Comparison of ENCODE assay signal across 8 mouse cellular contexts in genomic region chr12:111166681-111167289, GRCm38 (mm10). TPM values are rescaled to one million over a fixed set of nuclear protein-coding genes. Genes with fewer than 3 reads are reported as not detected.
DNase-seq lines count a peak whose midpoint lies in the region; ATAC-seq lines count a peak whose summit lies in the region.

No protein-coding gene starts in this region.

- no peaks in the 10 kb centered on the region for H3K9me3 ChIP-seq in forebrain, embryonic 11.5 days (ENCODE audit: control insufficient read depth, low read length)
- H3K9me3 ChIP-seq in lung, embryonic 15.5 days: no peaks in the 10 kb centered on the region

- H3K4me1 ChIP-seq in forebrain, embryonic 11.5 days (replicated peaks; ENCODE audit: control insufficient read depth, insufficient read depth, low read length): peaks cover 20% of the 10 kb centered on the region; the same call in 1 of the 2 replicates
- H3K4me1 ChIP-seq in lung, embryonic 15.5 days: peaks cover 40% of the 10 kb centered on the region

- H3K27me3 ChIP-seq in forebrain, embryonic 11.5 days (ENCODE audit: control insufficient read depth, insufficient read depth, low read length): no peaks in the 10 kb centered on the region
- no peaks in the 10 kb centered on the region for H3K27me3 ChIP-seq in lung, embryonic 15.5 days

- no peaks in the 10 kb centered on the region for H3K36me3 ChIP-seq in forebrain, embryonic 11.5 days (ENCODE audit: control insufficient read depth, insufficient read depth, low read length)
- no peaks in the 10 kb centered on the region for H3K36me3 ChIP-seq in lung, embryonic 15.5 days

- peak overlapping the region; percentile 88 for H3K9ac ChIP-seq in forebrain, embryonic 11.5 days (ENCODE audit: low read length)
- peak overlapping the region; percentile 69 for H3K9ac ChIP-seq in lung, embryonic 15.5 days

- 0 out of 2 replicates have a peak, but pooled peaks have one; percentile 1 for ATAC-seq in forebrain, embryonic 11.5 days (replicated peaks; ENCODE audit: low FRiP score)
- ATAC-seq in lung, embryonic 15.5 days (ENCODE audit: borderline replicate concordance, extremely low read depth, low FRiP score, low TSS enrichment): peak; percentile 19

- peak; percentile 30 for DNase-seq in left cerebral cortex, postnatal 4 days
- no peak for DNase-seq in left cerebral cortex, adult 11 months (ENCODE audit: low spot score)
- peak; percentile 58 for DNase-seq in adrenal gland, postnatal 14 days
- DNase-seq in forebrain, embryonic 11.5 days (ENCODE audit: low spot score): peak; percentile 71
- DNase-seq in induced T-regulatory cell, adult 2 months (ENCODE audit: low read depth): peak; percentile 59
- peak; percentile 31 for DNase-seq in right cerebral cortex, postnatal 4 days
- no peak for DNase-seq in c-Kit-positive CD71-positive TER-119-positive erythroid progenitor cells, embryonic 14.5 days (ENCODE audit: low spot score)

- peak overlapping the region; percentile 69 for H3K4me2 ChIP-seq in forebrain, embryonic 11.5 days (ENCODE audit: low read depth, low read length, severe bottlenecking)
- peak overlapping the region; percentile 89 for H3K4me2 ChIP-seq in lung, embryonic 15.5 days

- intact Hi-C loops in left cerebral cortex, postnatal 4 days (cut with DNase I): loop anchor here (10.0 kb wide), 1 partner anchor 82 kb away; no protein-coding TSS in a partner anchor

- WGBS in forebrain, embryonic 11.5 days: 1% methylated on average over 48 of the region's 48 CpGs
- WGBS in lung, embryonic 15.5 days: under 1% methylated on average over 48 of the region's 48 CpGs

- H3K4me3 ChIP-seq in forebrain, embryonic 11.5 days (ENCODE audit: low read depth, low read length): peak overlapping the region; percentile 88
- peak overlapping the region; percentile 75 for H3K4me3 ChIP-seq in lung, embryonic 15.5 days

- H3K27ac ChIP-seq in forebrain, embryonic 11.5 days (ENCODE audit: low read depth, low read length): peak overlapping the region; percentile 59
- H3K27ac ChIP-seq in lung, embryonic 15.5 days: peak overlapping the region; percentile 90

RNA-seq across cellular contexts. Expression of gene Traf3, which starts 0.6 kb away (rescaled TPM):
- total RNA-seq in left cerebral cortex, postnatal 4 days (2021): 10 to 100 TPM; 37.0 to 41.8 TPM
- total RNA-seq in adrenal gland, postnatal 14 days (2021): 19.3 and 24.9 TPM in 2 replicates
- polyA plus RNA-seq in forebrain, embryonic 11.5 days (2014; fragmentation: Nextera tagmentation; extraction: Ambion mirVana): 19.4 and 22.9 TPM in 2 replicates
- 8.9 and 9.9 TPM in 2 replicates for polyA plus RNA-seq in lung, embryonic 15.5 days (2015; fragmentation: Nextera tagmentation; extraction: Ambion mirVana)

RNA-seq across cellular contexts. Expression of gene 4930595D18Rik, which starts 17.5 kb away (rescaled TPM):
- total RNA-seq in left cerebral cortex, postnatal 4 days (2021): not detected
- total RNA-seq in adrenal gland, postnatal 14 days (2021): not detected in 2 replicates
- polyA plus RNA-seq in forebrain, embryonic 11.5 days (2014; fragmentation: Nextera tagmentation; extraction: Ambion mirVana): not detected in 2 replicates
- polyA plus RNA-seq in lung, embryonic 15.5 days (2015; fragmentation: Nextera tagmentation; extraction: Ambion mirVana): not detected in 2 replicates

Comparison
In these comparisons a context has a peak if more than half of its experiments do, and no peak if none do; other contexts are left out.
1. DNase-seq: peak in left cerebral cortex, postnatal 4 days (single experiment), adrenal gland, postnatal 14 days (single experiment), forebrain, embryonic 11.5 days (single experiment), induced T-regulatory cell, adult 2 months (single experiment) and right cerebral cortex, postnatal 4 days (single experiment); none in left cerebral cortex, adult 11 months (single experiment) and c-Kit-positive CD71-positive TER-119-positive erythroid progenitor cells, embryonic 14.5 days (single experiment).